Mouse (Mus musculus): Measurements from ENCODE around the gene Tpm3.
"Not testable (repeated sequence)": the region's sequence is repeated elsewhere in the genome, so short reads cannot be mapped to it uniquely, and the experiment has no call there.

Tpm3 gene

GRCm38 (mm10) chr3:90083034-90083433 is 10.6 kb downstream of the Tpm3 start:
- in situ Hi-C loops (cut with MboI, MseI): no loop called here

- in situ Hi-C loops (cut with MboI, MseI): no loop called here
Observed at GRCm38 (mm10) chr3:90083698-90084324, 11.4 kb downstream of the Tpm3 start.

- in situ Hi-C loops (cut with MboI, MseI): no loop called here
Observed at GRCm38 (mm10) chr3:90084790-90085189, 12.3 kb downstream of the Tpm3 start.

GRCm38 (mm10) chr3:90085281-90085680 is 12.8 kb downstream of the Tpm3 start:
- in situ Hi-C loops (cut with MboI, MseI): no loop called here

- in situ Hi-C loops (cut with MboI, MseI): no loop called here
Observed at GRCm38 (mm10) chr3:90086068-90086467, 13.6 kb downstream of the Tpm3 start.

GRCm38 (mm10) chr3:90088617-90089016 is 16.2 kb downstream of the Tpm3 start:
- in situ Hi-C loops (cut with MboI, MseI): no loop called here

GRCm38 (mm10) chr3:90090892-90091291 is 18.4 kb downstream of the Tpm3 start:
- in situ Hi-C loops (cut with MboI, MseI): no loop called here

GRCm38 (mm10) chr3:90094453-90094852 is 22.0 kb downstream of the Tpm3 start:
- in situ Hi-C loops (cut with MboI, MseI): no loop called here

GRCm38 (mm10) chr3:90097928-90098327 is 25.5 kb downstream of the Tpm3 start:
- in situ Hi-C loops (cut with MboI, MseI): no loop called here

- in situ Hi-C loops (cut with MboI, MseI): no loop called here
Observed at GRCm38 (mm10) chr3:90101010-90101409, 28.6 kb downstream of the Tpm3 start.

- in situ Hi-C loops (cut with MboI, MseI): no loop called here
Observed at GRCm38 (mm10) chr3:90101673-90102072, 29.2 kb downstream of the Tpm3 start.

- in situ Hi-C loops (cut with MboI, MseI): no loop called here
Observed at GRCm38 (mm10) chr3:90102239-90102638, 29.8 kb downstream of the Tpm3 start.

GRCm38 (mm10) chr3:90103176-90103575 is 30.7 kb downstream of the Tpm3 start:
- in situ Hi-C loops (cut with MboI, MseI): no loop called here

- in situ Hi-C loops (cut with MboI, MseI): no loop called here
Observed at GRCm38 (mm10) chr3:90103938-90104337, 31.5 kb downstream of the Tpm3 start, which contains the start of gene Nup210l. Nup210l (plus strand) TSS chr3:90104132.

- in situ Hi-C loops (cut with MboI, MseI): loop anchor here (5.0 kb wide), 1 partner anchor 41 kb away; no protein-coding TSS in a partner anchor
Observed at GRCm38 (mm10) chr3:90111706-90112105, 39.3 kb downstream of the Tpm3 start.

- in situ Hi-C loops (cut with MboI, MseI): loop anchor here (5.0 kb wide), 1 partner anchor 38 kb away; no protein-coding TSS in a partner anchor
Observed at GRCm38 (mm10) chr3:90114342-90114741, 41.9 kb downstream of the Tpm3 start.

- in situ Hi-C loops (cut with MboI, MseI): no loop called here
Observed at GRCm38 (mm10) chr3:90115526-90115925, 43.1 kb downstream of the Tpm3 start.

- in situ Hi-C loops (cut with MboI, MseI): no loop called here
Observed at GRCm38 (mm10) chr3:90118132-90118790, 45.8 kb downstream of the Tpm3 start.

- in situ Hi-C loops (cut with MboI, MseI): not testable (repeated sequence)
Observed at GRCm38 (mm10) chr3:90122036-90122435, 49.6 kb downstream of the Tpm3 start.

- in situ Hi-C loops (cut with MboI, MseI): loop anchor here (25.0 kb wide), 1 partner anchor 588 kb away; no protein-coding TSS in a partner anchor
Observed at GRCm38 (mm10) chr3:90125710-90126109, 53.3 kb downstream of the Tpm3 start.

GRCm38 (mm10) chr3:90127881-90128280 is 55.4 kb downstream of the Tpm3 start:
- in situ Hi-C loops (cut with MboI, MseI): loop anchor here (25.0 kb wide), 1 partner anchor 591 kb away; no protein-coding TSS in a partner anchor

GRCm38 (mm10) chr3:90132745-90133144 is 60.3 kb downstream of the Tpm3 start:
- in situ Hi-C loops (cut with MboI, MseI): loop anchor here (25.0 kb wide), 1 partner anchor 595 kb away; no protein-coding TSS in a partner anchor

- in situ Hi-C loops (cut with MboI, MseI): loop anchor here (25.0 kb wide), 1 partner anchor 596 kb away; no protein-coding TSS in a partner anchor
Observed at GRCm38 (mm10) chr3:90133331-90133730, 60.9 kb downstream of the Tpm3 start.

All from regulatory T cell (primary cell).